Mouse (Mus musculus): ENCODE results near the gene Pym1.

The Pym1 gene

DNA sequence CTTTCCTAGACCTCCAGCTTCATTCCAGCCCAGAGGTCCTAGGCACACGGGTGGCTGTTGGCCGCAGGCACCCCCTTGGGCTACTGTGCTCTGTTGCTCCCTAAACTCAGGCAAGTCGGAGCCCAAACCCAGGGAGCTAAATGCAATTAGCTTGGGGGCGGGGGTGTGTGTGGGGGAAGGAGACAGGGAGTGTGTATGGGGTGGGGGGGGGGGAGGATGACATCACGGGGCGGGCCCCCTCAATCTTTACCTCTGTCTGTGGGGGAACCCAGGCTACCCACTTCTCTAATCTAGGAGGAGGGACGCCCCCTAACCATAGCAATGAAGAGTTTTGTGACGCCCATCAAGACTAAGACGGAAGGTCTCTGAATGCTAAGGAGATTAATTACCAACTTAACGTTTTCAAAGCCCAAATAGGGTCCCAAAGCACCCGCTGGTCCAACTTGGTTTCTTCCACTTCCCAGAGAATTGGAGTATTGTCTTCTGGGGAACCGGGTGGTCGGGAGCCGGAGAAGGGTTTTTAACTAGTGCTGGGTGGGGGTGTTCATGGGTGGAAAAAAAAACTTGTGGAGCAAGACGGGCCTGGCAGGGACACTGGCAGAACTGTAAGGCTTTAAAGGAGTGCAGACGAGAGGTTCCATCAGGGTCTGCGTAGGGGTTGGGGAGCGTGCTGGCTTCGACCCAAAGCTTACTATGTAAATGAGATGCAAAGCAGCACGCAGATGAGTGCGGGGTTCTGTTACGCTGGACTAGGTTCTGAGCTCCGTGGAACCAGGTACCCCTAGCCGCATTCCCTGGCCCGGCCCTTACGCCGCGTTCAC lies 56.8 kb downstream of the Pym1 start, which contains the start of gene Tmem198b:
Tmem198b (minus strand) TSS at position 100 of the 821 bp plus-strand sequence.
- DNase-seq (ENCODE audit: low spot score) = peak; percentile 40

DNA sequence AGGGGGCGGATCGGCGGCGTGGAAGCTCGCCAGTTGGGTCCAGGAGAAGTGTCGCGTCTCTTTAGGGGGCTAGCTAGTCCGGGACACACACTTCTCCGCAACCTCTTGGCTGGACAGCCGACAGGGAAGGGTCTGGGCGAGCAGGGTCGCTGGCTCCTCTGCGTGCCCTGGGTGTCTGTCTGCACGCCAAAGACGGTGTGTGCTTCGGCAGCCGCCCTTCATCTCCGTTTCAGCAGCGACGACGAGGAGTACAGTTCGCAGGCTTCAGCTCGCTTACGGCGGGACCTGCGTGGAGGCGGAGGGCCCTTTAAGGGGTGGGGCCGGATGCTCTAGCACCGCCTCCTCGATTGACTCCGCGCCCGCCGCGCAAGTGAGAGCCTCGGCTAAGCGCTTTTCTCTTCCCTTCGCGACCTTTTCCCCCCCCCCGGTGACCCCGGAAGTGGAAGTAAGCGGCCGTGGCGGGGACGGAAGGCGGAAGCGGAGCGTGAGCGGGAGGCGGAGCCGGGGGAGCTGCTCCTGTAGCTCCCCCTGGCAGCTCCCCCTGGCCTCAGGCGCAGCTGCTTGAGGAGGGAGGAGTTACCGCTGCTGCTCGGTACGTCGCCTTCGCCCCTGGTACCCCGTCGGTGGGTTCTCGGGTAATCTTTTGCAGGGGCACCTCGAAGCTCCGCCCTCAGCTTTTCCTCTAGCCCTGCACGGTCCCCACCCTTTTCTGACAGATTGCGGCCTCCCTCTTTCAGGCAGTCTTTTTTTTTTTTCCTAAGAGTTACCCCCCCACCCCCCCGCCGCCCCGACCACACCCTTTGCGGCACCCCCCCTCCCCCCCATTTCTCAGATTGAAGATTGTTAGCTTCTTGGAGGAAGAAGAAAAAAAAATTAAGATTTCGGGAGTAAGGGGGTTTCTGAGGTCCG lies 57.7 kb downstream of the Pym1 start:
- peak; percentile 96 for DNase-seq (ENCODE audit: low spot score)

DNA sequence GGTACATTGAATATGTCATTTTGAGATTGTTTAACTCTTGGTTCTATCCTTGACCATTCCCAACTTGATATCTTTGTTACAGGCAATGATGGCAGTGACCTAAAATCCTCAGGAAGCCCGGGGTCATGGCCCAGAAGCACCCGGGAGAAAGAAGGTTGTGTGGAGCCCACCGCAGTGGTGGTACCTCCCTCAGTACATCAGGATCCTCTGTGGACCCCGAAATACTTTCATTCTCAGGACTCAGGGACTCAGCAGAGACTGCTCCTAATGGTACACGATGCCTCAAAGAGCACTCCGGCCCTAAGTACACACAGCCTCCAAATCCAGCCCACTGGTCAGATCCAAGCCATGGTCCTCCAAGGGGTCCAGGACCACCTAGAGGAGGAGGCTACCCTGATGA lies 58.4 kb downstream of the Pym1 start:
- DNase-seq (ENCODE audit: low spot score) = no peak

DNA sequence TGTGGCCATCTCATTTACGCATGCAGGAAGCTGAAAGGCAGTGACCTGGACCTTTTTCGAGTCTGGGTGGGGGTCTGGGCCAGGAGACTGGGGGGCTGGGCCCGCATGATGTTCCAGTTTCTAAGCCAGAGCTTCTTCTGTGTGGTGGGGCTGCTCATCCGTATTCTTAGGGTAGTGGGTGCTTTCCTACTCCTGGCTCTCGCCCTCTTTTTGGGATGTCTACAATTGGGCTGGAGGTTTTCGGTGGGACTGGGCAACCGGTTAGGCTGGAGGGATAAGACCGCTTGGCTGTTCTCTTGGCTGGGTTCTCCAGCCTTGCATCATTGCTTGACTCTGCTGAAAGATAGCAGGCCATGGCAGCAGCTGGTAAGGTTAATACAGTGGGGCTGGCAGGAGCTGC lies 59.3 kb downstream of the Pym1 start:
- DNase-seq (ENCODE audit: low spot score) = no peak

Data from c-Kit-positive CD71-positive TER-119-positive erythroid progenitor cells, embryonic 14.5 days (primary cell).